Mouse (Mus musculus) layer of hippocampus, adult 9-11 months (tissue): ENCODE results near the gene Dusp19.
A peak's percentile ranks its signal among the peaks of the same experiment; 100 is the strongest.

Experiments
- DNase-seq: peaks from one replicate; pipeline ENCODE4 v3.0.0; 2022

The Dusp19 gene

DNA sequence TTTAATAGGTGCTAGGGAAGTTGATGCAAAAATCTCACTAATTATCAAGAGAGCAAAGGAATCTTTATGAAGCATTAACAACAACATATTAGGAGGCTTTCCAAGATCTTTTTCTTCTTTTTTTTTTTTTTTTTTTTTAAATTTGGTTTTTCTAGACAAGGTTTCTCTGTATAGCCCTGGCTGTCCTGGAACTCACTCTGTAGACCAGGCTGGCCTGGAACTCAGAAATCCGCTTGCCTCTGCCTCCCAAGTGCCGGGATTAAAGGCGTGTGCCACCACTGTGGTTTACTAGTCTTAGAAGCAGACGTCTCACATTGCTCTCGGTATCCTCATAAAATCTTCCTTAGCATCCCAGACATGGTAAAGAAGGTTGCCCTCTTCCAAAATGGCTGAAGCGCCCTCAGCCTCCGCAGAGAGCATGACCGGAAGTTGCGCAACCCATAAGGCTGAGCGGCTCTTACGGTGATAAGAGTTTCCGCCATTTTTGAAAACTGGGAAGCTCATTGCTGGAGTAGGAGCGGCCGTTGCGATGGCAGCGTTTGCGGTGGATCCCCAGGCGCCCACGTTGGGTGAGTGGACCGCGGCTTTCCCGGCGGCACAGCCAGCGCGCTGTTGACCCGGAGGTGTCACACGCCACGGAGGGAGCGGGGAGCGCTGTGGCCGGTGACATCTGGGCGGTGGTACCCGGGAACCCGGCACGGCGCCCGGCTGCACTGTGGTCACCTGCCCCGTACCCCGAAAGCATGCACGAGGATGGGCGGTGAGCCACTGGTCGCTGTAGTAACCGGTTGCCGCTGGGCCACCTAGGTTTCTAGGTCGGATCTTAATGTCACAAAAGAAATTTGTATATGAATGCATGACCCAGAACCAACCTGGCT is 21.8 kb downstream of the Dusp19 start:
- DNase-seq: peak; percentile 92

DNA sequence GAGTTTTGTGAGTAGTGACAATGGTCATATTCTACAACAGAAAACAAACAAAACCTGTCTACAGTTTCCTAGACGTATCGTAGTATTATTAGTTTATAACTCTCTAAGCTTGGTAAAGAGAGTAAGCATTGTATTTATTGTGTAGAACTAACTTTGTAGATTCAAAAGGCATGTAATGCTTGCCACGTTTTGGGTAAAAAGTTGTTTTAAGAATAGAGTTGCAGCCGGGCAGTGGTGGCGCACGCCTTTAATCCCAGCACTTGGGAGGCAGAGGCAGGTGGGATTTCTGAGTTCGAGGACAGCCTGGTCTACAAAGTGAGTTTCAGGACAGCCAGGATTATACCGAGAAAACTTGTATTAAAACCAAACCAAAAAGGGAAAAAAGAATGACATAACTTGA is 22.6 kb downstream of the Dusp19 start:
- no peak for DNase-seq

DNA sequence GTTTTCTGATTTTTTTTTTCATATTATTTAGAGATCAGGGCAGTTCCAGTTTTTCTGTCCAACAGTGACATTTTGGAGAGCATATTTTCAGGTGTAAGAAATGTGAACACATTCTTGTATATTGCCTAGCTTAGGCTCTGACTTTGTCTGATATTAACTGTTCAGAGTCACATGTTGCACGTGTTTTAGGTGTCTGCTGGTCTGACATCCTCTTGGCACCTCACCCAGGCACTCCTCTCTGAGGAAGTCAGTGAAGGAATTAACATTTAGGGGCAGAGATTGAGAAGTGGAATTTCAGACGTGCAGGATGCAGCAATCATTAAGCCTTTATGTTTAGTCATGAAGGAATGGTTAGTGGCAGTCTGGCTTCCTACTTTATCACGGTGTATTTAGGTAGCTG is 23.0 kb downstream of the Dusp19 start:
- no peak for DNase-seq

DNA sequence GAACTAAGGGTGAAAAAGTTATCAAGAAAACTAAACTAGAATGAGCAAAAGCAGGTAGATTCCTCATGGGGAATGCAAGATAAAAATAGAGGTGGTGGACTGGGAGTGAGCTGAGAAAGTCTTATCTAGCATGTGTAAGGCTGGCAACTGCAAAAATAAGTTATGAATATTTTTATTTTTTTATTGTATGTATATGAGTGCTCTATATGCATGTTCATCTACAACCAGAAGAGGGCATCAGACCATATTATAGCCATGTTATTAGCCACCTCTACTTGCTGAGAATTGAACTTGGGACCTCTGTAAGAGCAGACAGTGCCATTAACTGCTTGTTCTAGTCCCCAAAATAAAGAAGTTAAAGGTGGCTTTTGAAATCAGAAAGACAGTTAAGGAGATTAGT is 44.6 kb downstream of the Dusp19 start:
- no peak for DNase-seq

DNA sequence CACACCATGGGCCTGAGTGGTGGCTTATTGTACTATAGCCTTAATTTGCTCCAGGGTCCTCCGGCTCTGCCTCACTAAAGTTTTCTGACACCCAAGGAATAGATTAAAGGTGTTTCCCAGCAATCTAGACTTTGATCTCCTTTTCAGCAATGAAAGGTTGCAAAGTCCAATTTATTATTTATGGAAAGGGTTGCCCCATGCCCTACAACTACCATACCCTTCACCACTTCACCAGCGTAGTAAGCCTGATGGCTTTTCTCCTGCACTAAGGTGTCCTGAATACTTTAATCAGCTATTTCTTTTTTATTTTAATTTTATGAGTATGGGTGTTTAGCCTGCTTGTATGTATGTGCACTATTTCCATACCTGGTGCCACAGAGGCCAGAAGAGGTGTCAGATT is 45.8 kb downstream of the Dusp19 start:
- no peak for DNase-seq

DNA sequence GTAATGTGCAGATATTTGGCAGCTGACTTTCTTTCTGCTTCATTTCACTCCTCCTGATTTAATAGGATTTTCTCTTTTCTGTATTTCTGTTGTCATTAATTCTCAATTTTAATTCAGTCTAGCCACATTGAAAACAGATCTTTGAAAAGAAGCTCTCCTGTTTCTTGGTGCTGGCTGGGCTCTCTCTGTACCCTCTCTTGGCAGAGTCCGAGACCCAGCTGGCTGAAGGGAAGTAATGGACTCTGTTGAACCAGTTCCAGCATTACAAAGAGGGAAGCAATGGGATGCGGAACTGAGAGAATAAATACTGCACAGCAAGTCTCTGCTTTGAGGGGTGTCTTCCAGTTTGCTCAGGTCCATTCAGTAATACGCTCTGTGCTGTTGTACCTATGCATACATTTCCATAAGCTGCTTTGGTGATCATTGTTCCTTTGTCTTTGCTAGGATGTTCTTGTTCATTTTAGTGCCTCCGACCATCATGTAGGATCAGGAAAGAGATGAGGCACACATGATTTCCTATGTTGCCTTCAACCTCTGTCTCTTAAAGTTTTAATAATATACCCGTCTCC is 50.6 kb downstream of the Dusp19 start:
- DNase-seq: peak; percentile 34

DNA sequence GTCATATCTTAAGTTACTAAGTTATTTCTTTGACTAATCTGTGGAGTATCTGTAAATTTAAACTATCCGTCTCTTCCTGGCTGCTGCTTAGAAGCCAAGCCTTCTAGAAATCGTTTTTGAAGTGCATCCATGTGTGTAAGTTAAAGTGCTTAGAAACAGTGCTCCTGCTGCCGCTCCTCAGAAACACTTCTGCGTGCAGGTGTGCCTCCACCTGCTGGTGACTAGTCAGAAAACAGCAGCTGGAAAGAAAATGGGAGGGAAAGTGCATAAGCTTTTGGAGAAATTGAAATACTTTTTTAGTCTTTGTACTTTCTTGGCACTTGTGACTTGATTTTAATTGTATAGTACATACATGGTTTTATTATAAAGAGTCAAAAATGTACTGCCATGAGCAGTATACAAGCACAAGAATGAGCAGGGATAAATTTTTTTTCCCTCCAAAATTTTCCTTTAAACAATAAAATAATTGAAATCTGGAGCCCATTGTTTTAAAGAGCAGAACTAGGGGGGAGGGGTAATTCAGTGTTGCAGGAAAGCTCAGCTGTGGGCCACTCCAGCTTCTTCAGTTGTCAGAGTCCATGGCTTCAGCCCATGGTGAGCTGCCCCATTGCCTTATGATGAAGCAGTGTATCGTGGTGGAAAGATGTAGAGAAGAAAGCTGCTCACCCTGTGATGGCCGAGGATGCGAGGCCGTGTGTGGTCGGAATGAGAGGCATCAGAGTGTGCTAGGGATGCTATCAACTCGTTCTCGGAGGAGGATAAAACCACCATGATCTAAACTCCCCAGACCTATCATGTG is 53.2 kb downstream of the Dusp19 start:
- DNase-seq: no peak

DNA sequence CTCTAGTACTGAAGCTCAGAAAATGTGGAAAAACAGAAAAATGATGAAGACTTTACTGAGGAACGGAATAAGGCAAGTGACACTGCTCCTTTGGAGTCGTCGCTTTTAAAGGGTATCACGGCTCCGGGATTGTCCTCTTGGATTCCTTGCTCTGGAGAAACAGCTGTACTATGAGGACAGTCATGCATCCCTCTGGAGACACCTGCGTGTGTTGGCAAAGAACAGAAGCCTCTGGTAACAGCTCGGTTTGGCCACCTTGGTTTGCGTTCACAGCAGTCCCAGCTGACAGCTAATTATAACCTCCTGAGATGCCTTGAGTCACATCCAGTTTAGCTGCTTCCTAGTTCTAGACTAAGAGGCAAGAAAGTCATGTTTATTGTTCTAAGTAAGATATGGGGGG is 62.0 kb downstream of the Dusp19 start:
- no peak for DNase-seq
